Mouse (Mus musculus) limb, embryonic 10.5 days (tissue): ENCODE data around the gene Esyt2. TPM values are rescaled to one million over a fixed set of nuclear protein-coding genes. Genes with fewer than 3 reads are reported as not detected.
A peak's percentile ranks its signal among the peaks of the same experiment; 100 is the strongest.
"Not testable (repeated sequence)": the region's sequence is repeated elsewhere in the genome, so short reads cannot be mapped to it uniquely, and the experiment has no call there.

Experiments
- DNase-seq: peaks from one replicate; pipeline ENCODE4 v3.0.0-alpha.2; 2017; ENCODE audit warnings: low spot score
- H3K27ac ChIP-seq: fragments of 300-500 bp; sonication (generic); 2 replicates; pipeline ENCODE4 v1.5.1; 2016; ENCODE audit warnings: mild to moderate bottlenecking
- H3K27me3 ChIP-seq: fragments of 300-500 bp; sonication (generic); 2 replicates; pipeline ENCODE4 v1.6.1; 2016; ENCODE audit warnings: low read depth, mild to moderate bottlenecking; ENCODE audit not compliant: poor library complexity, severe bottlenecking
- H3K36me3 ChIP-seq: fragments of 300-500 bp; sonication (generic); 2 replicates; pipeline ENCODE4 v1.6.1; 2016; ENCODE audit warnings: mild to moderate bottlenecking, moderate library complexity
- H3K4me1 ChIP-seq: fragments of 300-500 bp; sonication (generic); 2 replicates; pipeline ENCODE4 v1.6.1; 2016
- H3K4me3 ChIP-seq: fragments of 300-500 bp; sonication (generic); 2 replicates; pipeline ENCODE4 v1.5.1; 2016; ENCODE audit warnings: mild to moderate bottlenecking, moderate library complexity
- H3K9me3 ChIP-seq: fragments of 300-500 bp; sonication (generic); replicated peaks from 2 replicates; pipeline ENCODE4 v1.6.1; 2016; ENCODE audit warnings: mild to moderate bottlenecking
- WGBS: fragments of 180-500 bp; shearing (Covaris S2); methylation state at CpG from one replicate; pipeline ENCODE4 v1.1.7; 2016; 5-methylcytosine and 5-hydroxymethylcytosine counted together
- polyA plus RNA-seq: library from polyadenylated mRNA; unstranded; fragments of >200 nt; fragmentation: Nextera tagmentation; extraction: Ambion mirVana; gene quantifications from 2 replicates; pipeline ENCODE4 v1.2.1, GENCODE M21; 2016

Gene Esyt2
- polyA plus RNA-seq, 1 experiment from 2014 or later: 15.4 TPM

DNA sequence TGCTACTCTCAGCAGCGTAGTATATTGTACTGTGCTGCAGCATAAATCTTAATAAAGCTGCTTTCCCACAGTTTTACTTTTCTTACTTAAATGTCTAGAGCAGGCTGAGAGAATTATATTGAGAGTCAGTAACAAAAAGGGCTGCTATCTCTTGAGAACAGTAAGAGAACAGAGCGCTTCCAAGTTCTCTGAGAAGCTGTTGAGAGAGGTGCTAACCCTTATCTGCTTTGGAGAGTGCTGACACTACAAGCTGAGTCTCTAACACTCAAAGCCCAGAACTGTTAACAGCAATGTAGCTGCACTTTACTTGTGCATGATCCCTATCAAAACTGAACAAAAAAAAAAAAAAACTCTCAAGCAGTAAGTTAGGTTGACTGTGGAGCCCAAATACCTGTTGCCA, 15.7 kb upstream of the Esyt2 start:
- H3K36me3 ChIP-seq: no peaks in the 10 kb centered on the region
- no peak for DNase-seq
- H3K27ac ChIP-seq: no peak overlapping the region
- H3K4me1 ChIP-seq: peaks cover 7% of the 10 kb centered on the region; the same call in 1 of the 2 replicates
- H3K27me3 ChIP-seq: no peaks in the 10 kb centered on the region
- H3K4me3 ChIP-seq: no peak overlapping the region
- H3K9me3 ChIP-seq: no peaks in the 10 kb centered on the region
- WGBS: 77% methylated on average over 2 of the region's 2 CpGs

DNA sequence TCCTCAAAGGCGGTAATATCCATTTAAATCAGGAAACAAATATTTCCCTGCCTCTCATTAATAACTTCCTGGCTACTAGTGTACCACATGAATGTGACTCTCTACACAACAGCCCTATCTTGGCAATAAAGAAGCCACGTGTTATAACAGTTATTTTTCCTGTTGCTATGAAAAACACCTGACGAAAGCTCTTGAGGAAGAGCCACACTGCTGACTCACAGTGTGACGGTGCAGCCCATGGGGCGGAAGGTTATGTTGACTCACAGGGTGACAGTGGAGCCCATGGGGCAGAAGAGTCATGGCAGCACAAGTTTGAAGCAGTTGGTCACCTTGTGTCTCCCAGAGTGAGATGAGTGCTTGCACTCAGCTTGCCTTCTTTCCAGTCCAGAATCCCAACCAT, 11.5 kb upstream of the Esyt2 start:
- Histone ChIP-seq H3K9me3 (no peaks in the 10 kb centered on the region), H3K27ac (no peak overlapping the region), H3K36me3 (no peaks in the 10 kb centered on the region), H3K4me1 (no peaks in the 10 kb centered on the region), H3K4me3 (no peak overlapping the region), H3K27me3 (no peaks in the 10 kb centered on the region)
- 80% methylated on average over 5 of the region's 5 CpGs for WGBS
- DNase-seq: no peak

DNA sequence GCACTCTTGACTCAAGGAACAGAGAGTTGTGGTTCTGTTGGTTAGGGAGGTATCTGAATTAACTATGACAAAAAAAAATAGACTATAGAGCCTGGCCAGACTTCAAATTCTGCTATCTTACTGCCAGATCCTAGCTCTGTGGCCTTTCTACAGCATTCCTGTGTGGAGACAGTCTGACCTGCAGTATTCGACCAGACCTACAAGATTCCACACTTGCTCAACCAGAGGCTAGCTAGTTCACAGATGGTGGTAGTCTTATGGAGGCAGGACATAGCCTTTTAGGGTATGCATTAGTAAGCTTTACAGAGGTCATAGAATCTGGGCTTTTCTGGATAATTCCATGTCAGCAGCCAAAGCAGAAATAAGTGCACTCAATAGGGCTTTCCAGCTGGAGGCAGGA, 10.5 kb upstream of the Esyt2 start:
- Histone ChIP-seq H3K36me3 (no peaks in the 10 kb centered on the region), H3K27ac (no peak overlapping the region), H3K4me1 (no peaks in the 10 kb centered on the region), H3K4me3 (no peak overlapping the region), H3K9me3 (no peaks in the 10 kb centered on the region), H3K27me3 (no peaks in the 10 kb centered on the region)
- WGBS: 88% methylated on average over 1 of the region's 1 CpGs
- DNase-seq: no peak

DNA sequence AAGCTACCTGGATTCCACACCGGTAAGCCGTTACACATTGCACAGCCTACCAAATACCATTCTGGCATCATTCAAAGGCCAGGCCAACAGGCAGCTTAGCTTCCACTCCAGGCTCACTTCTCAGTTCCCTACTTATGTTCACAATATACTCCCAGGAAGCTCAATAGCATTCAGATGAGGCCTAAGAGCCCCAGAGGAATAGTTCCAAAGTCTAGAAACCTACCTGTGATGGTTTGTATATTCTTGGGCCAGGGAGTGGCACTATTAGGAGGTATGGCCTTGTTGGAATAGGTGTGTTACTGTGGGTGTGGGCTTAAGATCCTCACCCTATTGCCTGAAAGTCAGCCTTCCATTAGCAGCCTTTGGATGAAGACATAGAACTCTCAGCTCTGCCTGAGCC, 9.9 kb upstream of the Esyt2 start:
- Histone ChIP-seq H3K9me3 (no peaks in the 10 kb centered on the region), H3K4me1 (no peaks in the 10 kb centered on the region), H3K36me3 (no peaks in the 10 kb centered on the region), H3K27ac (no peak overlapping the region), H3K4me3 (no peak overlapping the region), H3K27me3 (no peaks in the 10 kb centered on the region)
- 90% methylated on average over 2 of the region's 2 CpGs for WGBS
- DNase-seq: no peak

DNA sequence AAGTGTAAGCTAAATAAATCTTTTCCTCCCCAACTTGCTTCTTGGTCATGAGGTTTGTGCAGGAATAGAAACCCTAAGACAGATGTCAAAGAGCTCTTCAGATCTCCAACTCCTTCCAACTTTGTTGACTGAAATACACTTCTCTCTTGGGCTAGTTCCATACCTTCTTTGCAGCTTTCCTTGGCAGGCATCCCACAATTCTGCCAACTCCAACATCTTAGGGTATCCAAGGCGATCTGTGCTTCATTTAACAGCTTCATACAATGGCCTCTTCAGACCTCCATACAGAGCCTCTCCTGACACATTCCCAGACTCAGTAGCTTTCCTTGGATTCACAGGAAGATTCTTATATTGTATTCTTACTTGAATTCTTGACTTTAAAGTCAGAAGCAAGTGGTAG, 7.3 kb upstream of the Esyt2 start:
- H3K4me3 ChIP-seq: no peak overlapping the region
- H3K27me3 ChIP-seq: no peaks in the 10 kb centered on the region
- no peak overlapping the region for H3K27ac ChIP-seq
- WGBS: 74% methylated on average over 1 of the region's 1 CpGs
- H3K36me3 ChIP-seq: no peaks in the 10 kb centered on the region
- H3K9me3 ChIP-seq: no peaks in the 10 kb centered on the region
- DNase-seq: no peak
- H3K4me1 ChIP-seq: no peaks in the 10 kb centered on the region

DNA sequence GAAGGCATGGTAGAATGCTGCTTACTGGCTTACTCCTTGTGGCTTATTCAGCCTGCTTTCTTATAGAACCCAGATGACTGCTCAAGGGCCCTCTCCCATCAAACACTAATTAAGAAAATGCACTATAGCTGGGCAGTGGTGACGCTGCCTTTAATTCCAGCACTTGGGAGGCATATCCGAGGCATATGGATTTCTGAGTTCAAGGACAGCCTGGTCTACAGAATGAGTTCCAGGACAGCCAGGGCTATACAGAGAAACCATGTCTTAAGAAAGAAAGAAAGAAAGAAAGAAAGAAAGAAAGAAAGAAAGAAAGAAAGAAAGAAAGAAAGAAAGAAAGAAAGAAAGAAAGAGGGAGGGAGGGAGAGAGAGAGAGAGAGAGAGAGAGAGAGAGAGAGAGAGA, 5.9 kb upstream of the Esyt2 start, which contains the start of gene Gm11027:
Gene Gm11027, plus strand, starts transcription at position 301 of the 400 bp plus-strand sequence.
- 79% methylated on average over 2 of the region's 2 CpGs for WGBS
- not testable (repeated sequence) for H3K27ac ChIP-seq

DNA sequence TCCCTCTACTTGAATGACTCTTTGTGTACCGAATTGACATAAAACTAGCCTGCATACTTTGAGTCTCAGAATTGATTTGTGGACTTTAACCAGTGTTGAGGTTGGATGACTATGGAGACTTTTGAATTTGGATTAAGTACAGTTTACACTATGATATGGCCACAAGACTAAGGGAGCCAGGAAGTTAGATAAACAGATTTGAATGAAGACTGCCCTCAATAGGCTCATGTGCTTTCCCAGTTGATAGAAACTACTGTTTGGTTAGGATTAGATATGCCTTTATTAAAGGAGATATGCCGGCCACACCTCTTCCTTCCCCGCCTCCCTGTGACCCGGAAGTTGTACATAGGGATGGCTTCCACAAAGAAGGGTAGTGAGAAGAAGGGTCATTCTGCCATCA, 5.4 kb upstream of the Esyt2 start:
- Histone ChIP-seq H3K36me3 (no peaks in the 10 kb centered on the region), H3K4me3 (no peak overlapping the region), H3K27me3 (no peaks in the 10 kb centered on the region), H3K27ac (no peak overlapping the region), H3K4me1 (no peaks in the 10 kb centered on the region), H3K9me3 (no peaks in the 10 kb centered on the region)
- no peak for DNase-seq
- 93% methylated on average over 4 of the region's 4 CpGs for whole genome bisulfite sequencing

More for the DNA sequence above, 5.9 kb upstream of the Esyt2 start, which contains the start of gene Gm11027:
- not testable (repeated sequence) for H3K4me1 ChIP-seq, H3K9me3 ChIP-seq, H3K4me3 ChIP-seq, H3K27me3 ChIP-seq, H3K36me3 ChIP-seq, DNase-seq

DNA sequence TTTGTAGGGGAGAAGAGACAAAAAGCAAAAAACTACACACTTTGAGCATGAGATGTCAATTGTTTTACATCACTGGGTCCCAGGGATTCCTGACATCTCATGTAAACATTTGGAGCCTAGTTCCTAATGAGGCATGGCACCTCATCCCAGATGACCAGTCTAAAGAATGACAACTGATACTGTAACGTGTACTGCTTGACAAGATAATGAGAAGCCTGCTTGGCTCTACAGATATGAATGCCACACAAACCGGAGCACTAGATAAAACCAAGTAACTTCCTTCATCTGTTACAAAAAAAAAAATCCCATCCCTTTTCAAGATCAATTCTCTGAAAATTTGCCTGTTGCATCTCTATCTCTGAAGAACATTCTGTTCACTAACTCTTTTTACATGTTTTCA, 4.0 kb upstream of the Esyt2 start:
- no peak for DNase-seq
- Histone ChIP-seq H3K4me1 (peaks cover 3% of the 10 kb centered on the region), H3K27me3 (no peaks in the 10 kb centered on the region), H3K27ac (no peak overlapping the region), H3K9me3 (no peaks in the 10 kb centered on the region), H3K4me3 (no peak overlapping the region), H3K36me3 (no peaks in the 10 kb centered on the region)
- 80% methylated on average over 2 of the region's 2 CpGs for WGBS

DNA sequence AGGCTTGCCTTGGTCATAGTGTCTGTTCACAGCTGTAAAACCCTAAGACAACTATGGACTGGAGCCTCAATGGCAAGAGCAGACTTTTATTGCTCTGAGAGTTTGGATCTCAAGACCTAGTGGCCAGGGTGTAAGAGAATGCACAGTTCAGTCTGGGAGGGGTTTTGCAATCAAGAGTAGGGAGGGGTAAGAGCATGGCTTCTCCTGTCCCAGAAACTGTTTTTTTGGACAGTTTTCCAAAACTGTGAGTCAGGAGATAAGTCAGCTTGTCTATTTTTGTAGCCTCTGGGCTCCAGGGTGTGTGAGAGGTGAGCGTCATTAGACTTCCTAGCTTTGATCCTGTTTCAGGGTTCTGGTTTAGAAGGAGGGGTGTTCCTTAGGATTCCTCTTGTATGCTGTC, 2.5 kb upstream of the Esyt2 start:
- H3K4me1 ChIP-seq: peaks cover 6% of the 10 kb centered on the region
- WGBS: 89% methylated on average over 1 of the region's 1 CpGs
- no peak for DNase-seq

DNA sequence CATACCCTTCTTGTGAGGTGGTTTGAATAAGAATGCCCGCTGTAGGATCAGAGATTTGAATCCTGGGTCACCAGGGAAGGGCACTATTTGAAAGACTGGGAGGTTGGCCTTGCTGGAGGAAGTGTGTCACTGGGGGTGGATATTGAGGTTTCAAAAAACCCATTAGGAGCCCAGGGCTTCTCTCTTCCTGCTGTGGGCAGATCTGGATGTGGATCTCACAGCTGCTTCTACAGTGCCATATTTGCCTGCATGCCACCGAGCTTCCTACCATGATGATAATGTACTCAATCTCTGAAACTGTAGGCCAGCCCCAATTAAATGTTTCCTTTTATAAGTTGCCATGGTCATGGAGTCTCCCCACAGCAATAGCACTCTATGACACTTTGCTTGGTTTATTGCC, 1.8 kb upstream of the Esyt2 start:
- no peaks in the 10 kb centered on the region for H3K27me3 ChIP-seq
- H3K9me3 ChIP-seq: no peaks in the 10 kb centered on the region
- peaks cover 6% of the 10 kb centered on the region for H3K4me1 ChIP-seq
- no peak for DNase-seq
- H3K27ac ChIP-seq: no peak overlapping the region
- no peaks in the 10 kb centered on the region for H3K36me3 ChIP-seq
- H3K4me3 ChIP-seq: no peak overlapping the region
- WGBS: 89% methylated on average over 2 of the region's 2 CpGs

More for the DNA sequence above, 2.5 kb upstream of the Esyt2 start:
- no peaks in the 10 kb centered on the region for H3K9me3 ChIP-seq
- no peaks in the 10 kb centered on the region for H3K27me3 ChIP-seq
- H3K4me3 ChIP-seq: no peak overlapping the region
- H3K36me3 ChIP-seq: no peaks in the 10 kb centered on the region
- no peak overlapping the region for H3K27ac ChIP-seq

DNA sequence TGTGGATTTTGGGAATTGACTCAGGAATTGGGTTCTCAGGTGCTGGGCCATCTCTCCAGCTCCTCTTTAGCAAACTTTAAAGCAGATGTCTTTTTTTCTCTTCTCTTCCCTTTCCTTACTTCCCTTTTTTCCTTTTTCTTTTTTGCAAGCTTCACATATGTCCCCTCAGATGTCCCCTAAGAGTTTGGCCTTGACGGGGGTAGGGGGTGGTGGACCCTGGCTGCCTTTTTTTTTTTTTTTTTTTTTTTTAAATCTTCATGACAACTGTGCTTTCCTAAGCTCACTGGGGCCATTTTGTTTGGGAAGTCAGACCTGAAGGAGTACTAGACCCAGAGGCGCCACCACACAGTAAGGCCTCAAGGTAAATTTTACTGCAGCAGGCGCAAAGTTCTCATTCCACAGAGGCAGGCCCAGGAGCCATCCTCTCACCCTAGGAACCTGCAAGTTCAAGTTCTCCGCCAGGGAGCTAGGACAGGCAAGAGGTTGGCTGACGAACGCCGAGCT, 795 bp upstream of the Esyt2 start:
- H3K9me3 ChIP-seq: no peaks in the 10 kb centered on the region
- peak overlapping the region; percentile 96 for H3K4me3 ChIP-seq
- no peaks in the 10 kb centered on the region for H3K36me3 ChIP-seq
- no peaks in the 10 kb centered on the region for H3K27me3 ChIP-seq
- 6% methylated on average over 7 of the region's 7 CpGs for WGBS
- H3K27ac ChIP-seq: peak overlapping the region; percentile 95
- H3K4me1 ChIP-seq: peaks cover 6% of the 10 kb centered on the region
- no peak for DNase-seq

DNA sequence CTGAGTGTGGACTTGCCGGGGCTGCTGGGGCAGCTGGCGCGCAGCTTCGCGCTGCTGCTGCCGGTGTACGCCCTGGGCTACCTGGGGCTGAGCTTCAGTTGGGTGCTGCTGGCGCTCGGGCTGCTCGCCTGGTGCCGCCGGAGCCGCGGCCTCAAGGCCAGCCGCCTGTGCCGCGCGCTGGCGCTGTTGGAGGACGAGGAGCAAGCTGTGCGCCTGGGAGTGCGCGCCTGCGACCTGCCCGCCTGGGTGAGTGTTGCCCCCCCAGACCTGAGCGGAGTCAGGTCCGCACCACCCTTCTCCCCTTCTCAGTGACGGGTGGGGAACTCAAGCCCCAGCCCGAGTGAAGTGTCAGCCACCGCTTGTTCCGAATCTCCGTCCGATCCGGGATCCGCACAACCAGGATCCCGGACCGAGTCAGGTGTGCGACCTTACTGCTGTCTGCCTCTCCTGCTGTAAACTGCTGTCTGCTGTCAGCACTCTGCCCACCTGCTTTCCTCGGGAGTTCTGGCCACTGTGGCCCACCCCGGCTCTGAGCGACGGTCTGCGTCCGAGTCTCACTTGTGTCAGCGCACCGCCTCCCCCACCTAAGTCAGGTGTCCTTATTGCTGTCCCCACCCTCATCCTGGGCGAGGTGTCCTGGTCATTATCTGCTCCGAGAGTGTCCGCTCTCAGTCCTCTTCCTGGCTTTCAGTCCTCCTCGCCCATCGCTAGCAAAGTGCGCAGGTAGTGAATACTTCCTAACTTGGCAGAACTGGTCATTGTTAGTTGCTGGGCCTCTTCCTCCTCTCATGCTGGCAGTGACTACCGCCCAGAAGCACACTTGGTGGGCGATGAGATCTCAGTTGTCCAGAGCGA, 658 bp downstream of the Esyt2 start:
- under 1% methylated on average over 55 of the region's 55 CpGs for WGBS
- Histone ChIP-seq H3K4me1 (peaks cover 6% of the 10 kb centered on the region), H3K27me3 (no peaks in the 10 kb centered on the region), H3K36me3 (no peaks in the 10 kb centered on the region), H3K4me3 (peak overlapping the region; percentile 96), H3K9me3 (no peaks in the 10 kb centered on the region), H3K27ac (peak overlapping the region; percentile 95)
- DNase-seq: peak; percentile 60

DNA sequence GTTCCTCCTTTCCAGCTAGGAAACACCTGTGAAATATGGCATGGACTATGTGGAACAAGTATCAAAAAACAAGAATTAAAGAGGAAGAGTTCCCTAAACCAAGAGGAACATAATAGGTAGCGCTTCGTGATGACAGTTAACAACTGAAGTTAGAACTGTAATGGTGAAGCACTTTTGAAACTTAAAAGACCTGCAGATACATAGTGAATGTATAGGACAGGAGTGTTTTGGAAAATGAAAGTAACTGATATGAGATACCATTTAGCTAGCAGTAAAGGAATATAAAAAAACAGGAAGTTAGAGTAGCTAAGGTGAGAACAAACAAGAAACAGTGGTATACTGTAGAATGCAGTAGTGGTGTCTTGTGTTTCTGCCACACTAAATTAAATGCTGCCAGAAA, 1.9 kb downstream of the Esyt2 start:
- Histone ChIP-seq H3K27me3 (no peaks in the 10 kb centered on the region), H3K27ac (no peak overlapping the region), H3K4me1 (peaks cover 6% of the 10 kb centered on the region), H3K4me3 (no peak overlapping the region), H3K36me3 (no peaks in the 10 kb centered on the region), H3K9me3 (no peaks in the 10 kb centered on the region)
- DNase-seq: no peak
- 97% methylated on average over 2 of the region's 2 CpGs for whole genome bisulfite sequencing
